Mouse (Mus musculus) left cerebral cortex, adult 11 months (tissue): ENCODE results near the gene Exph5.

Experiments
- DNase-seq: peaks from one replicate; pipeline ENCODE4 v3.0.0; 2022; ENCODE audit warnings: low spot score

The Exph5 gene

DNA sequence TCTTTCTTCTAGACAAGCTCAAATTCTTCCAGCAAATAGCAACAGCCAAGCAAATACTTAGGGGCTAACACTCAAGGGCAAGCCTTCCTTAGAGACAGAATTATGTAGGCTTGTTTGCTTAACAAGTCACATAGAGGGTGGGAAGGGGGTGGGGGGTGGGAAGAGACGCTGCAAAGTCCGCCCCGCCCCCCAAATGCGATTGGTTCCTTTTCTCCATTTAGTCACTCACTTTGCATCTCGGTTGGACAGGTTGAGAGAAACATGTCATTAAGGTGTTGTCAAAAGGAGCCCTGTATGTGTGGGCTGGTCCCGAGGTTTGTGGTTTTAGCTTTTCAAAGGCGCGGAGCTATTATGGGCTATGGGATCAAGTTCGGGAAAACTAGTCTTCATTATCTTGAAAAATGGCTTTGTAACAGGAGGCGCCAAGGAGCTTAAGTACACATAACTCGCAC is at the start of gene Exph5:
Exph5 (plus strand) TSS at position 402 of the 452 bp plus-strand sequence.
- peak; percentile 32 for DNase-seq

DNA sequence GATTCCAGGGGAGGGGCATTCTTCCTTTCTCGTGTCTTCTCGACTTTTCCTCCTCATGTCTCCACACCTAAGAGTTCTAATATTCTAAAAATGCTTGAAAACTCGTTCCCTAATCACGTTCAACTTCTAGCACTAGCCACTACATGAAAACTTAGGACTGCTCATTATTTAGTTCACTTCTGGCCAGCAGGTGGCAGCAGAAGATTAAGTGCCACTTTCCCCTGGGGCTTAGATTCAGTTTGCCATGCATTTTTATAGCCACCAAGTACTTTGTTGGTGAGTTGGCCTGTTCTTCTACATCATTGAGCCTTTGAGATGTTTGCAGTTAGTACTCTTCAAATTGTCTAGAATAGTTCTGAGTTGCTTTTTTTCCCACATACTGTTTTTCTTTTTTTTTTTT is 47.1 kb upstream of the Exph5 start:
- peak; percentile 58 for DNase-seq

DNA sequence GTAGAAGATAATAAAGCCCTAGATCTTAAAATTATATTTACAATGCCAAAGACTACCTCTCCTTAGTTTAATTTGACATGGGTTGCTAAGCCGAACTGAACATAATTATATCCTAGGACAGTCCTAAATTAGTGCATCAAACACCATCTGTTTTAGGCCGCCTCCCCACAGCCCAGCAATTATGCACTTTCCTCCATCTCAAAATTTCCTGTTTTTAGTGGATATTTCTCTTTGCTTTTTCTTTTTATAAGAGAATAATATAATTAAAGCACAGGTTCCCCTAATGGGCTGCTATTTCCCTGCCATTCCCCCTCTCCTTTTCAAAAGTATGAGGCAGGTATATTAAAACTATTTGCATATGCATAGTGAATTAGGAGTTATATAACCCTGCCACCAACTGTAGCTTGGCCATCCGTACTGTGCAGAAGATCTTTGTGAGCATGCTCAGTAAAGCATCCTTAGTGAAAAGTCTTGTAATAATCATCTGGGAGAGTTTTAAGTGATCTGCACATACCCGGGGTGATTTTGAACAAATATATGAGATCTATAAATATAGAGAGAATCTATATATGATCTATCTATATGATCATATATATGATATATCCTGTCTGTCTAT is 44.7 kb upstream of the Exph5 start:
- DNase-seq, result no peak

DNA sequence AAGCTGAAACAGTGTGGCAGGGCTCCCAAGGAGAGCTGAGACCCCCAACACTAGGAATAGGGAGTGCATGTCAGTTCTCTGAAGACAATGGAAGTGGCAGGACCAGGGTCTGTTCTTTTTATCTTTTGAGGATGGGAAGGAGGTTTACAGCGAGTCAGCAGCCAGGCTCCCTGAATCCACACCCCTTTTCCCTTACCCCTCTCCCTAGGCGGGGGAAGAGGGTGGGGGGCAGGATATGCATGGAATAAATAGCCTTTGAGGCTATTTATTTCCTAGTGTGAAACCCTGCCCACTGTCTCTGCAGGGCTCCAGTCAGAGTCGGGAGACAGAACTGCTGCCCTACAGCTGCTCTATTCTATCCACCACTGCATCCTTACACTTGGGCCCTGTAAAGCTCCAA is 43.7 kb upstream of the Exph5 start:
- no peak for DNase-seq

DNA sequence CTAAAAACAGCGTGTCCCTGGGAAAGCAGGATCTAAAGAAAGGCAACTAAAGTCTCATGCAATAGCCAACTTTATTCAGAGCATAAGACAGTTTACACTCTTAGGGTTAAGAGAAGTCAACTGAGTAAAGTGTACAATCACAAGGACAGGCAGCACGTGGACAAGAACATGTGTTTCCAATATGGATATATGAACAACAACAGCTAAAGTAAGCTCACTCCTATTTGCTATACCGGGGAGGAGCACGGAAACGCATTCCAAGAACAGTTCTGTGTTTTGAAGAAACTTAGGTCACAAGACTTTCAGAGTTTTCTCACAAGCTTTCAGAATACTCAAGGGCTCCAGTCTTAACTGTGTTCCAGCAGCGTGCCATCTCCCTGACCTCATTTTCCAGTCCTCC is 43.3 kb upstream of the Exph5 start:
- DNase-seq, result no peak

DNA sequence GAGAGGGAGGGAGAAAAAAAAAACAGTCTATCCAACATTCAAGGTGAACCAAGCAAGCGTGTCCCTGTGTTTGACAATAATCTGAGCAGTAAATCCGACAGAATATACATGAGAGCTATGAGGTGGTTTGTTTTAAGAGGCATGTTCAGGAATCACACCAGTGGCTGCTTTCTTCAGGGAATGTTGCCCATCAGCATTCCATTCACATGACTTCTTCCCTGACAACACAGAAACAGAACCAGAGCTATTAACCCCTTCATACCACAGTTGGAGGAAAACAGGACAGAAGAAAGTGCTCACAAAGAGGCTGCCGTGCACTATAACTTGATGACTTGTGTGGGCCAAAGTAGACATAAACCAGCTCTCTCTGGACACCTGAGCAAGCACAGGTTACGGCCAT is 37.1 kb upstream of the Exph5 start:
- no peak for DNase-seq

DNA sequence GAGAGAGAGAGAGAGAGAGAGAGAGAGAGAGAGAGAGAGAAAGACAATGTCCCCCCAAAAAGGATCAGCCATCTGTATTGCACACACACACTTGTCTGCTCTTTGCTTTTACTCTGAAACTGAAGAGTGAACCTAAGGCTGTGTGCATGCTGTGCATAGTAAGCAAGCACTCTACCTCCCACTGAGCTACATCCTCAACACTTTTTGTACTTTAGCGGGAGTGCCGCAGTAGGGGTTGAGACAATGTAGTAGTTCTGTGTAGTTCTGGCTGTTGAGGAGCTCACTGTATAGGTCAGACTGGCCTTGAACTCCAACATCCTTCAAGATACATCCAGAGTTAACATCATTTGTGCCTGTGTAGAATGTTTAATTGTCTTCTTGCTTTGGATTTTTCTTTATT is 35.9 kb upstream of the Exph5 start:
- DNase-seq, result no peak

DNA sequence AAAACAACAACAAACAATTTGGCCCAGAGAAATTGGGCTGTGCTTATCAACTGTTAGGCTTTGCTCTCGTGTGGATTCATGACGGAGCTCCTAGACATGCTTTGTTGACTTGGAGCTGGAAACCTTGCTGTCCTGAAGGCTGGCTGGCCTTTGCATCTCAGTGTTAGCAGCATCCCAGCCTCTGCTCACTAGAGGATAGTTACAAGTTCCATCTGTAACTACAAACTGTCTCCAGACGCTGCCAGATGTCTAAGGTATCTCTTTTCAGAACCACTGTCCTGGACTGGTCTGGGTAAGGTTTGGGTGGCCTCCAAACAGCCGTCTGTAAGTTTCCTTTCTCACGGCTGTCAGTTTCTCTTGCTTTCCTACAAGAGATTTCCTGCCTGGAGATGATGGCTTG is 33.4 kb upstream of the Exph5 start:
- no peak for DNase-seq

DNA sequence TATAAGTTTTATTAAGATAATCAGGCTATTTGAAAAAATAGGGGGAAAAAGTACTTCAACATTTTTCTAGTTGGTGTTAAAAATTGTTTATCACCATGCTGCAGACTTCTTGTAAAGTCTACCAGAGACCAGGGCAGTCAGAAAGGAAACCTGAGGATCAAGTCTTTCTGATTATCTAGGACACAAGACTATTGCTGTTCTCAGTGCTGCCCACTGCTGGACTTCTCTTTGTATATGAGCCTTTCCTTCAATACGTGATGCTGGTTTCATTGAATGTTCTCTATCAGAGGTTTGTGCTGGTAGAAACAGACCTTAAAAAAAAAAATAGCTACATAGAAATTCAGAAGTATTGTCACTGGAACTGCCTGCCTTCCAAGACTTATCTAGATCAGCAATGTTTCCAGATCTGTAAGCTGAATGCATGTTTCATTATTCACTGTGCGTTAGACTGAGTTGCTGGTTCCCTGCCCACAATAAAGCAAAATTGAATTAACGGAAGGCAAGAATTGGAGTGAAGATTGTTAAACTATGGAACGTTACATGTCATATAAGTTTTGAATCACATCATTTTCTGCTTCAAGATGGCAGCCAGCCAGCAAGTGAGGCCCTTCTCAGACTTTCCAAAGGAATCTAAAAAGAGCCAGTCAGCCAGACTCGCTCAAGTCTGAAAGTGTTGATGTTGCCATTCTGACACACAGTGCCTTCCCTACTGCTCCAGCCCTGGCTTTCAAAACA is 32.6 kb upstream of the Exph5 start:
- no peak for DNase-seq

DNA sequence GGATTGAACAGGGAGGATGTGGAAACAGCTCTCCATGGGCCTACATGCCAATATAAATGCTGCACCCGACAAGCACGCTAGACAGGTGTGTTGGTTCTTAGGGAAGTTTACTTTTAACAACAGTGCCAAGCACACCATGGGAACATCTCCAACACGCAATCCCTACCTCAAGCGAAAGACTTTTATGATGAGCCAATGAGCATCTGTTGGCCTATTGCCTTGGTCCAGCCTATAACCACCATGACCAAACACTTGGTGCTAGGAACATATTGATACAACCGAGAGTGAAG is 32.1 kb upstream of the Exph5 start:
- no peak for DNase-seq

DNA sequence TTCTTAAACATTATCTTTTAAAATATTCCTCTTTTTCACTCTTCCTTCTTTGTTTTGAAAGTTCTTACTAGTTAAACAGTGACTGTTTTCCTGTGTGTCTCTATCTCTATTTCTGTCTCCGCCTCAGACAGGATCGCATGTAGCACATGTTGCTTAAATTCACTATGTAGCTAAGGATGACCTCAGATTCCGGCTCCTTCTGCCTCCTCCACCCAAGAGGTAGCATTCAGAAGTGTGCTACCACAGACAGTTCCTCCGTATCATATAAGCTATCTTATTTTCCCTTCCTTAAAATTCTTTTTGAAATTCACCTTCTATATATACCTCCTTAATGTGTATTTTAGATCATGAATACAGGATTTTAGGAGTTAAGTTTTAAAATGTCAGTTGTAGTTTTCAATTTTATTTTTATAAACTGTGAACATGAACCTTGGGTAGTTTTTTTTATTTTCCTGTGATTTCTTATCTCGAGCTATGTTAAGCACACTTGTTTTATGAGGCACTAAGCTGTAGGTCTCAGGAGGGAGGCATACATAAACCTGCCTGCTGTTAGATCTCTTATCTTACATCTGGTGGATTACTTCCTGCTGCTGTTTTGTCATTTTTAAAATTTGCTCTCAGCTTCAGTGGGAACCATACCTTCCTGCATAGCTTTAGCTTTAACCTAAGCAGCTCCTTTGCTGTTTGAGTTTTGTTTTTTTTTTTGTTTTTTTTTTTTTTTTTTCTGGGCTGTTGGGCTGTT is 30.0 kb upstream of the Exph5 start:
- no peak for DNase-seq

DNA sequence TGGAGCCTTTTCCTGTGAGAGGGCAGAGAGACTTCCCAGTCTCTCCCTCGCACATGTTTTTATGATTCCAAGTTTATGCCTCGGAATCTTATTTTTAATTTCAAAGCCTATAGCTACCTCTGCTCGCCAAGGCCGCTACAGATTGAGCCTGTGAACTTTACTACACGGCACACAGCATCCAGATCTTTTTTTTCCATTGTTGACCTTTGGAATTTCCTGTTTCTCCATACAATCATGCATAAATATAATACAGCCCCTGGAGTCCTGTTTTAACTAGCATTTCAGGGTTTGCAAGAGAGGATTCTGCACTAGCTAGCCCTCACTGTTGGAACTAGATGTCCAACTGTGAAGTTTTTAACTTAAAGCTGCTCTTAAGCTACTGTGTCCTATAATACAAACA is 29.3 kb upstream of the Exph5 start:
- no peak for DNase-seq

DNA sequence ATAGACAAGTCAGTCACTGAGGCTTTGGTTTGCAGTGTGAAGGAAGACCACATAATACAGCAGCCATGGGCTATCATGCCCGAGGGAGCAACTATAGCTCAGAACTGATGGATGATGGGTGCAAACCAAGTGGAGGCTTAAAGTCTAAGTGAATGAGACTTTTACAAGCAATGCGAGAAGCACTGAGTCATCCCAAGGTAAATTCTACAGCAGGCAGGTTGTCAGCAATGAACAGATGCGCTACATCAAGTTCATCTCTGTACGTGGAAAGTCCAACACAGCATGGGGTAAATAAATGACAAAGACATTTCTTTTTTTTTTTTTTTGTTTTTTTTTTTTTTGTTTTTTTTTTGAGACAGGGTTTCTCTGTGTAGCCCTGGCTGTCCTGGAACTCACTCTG is 28.8 kb upstream of the Exph5 start:
- no peak for DNase-seq

DNA sequence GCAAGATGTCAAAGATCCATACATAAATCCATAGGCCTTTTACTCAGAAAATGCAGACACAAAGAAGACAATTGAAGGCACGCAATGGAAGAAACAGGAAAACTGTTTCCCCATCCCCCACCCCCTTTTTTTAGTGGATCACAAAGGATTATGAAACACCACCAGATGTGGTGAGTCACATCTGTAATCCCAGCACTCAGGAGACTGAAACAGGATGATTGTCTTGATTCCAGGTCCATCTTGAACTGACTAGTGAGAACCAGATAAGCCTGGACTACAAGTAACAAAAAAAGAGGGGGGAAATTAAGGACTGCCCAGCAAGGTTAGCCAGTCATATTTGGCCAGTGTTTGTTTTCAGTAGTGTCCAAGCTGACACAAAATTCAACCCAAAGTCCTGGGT is 25.1 kb upstream of the Exph5 start:
- no peak for DNase-seq

DNA sequence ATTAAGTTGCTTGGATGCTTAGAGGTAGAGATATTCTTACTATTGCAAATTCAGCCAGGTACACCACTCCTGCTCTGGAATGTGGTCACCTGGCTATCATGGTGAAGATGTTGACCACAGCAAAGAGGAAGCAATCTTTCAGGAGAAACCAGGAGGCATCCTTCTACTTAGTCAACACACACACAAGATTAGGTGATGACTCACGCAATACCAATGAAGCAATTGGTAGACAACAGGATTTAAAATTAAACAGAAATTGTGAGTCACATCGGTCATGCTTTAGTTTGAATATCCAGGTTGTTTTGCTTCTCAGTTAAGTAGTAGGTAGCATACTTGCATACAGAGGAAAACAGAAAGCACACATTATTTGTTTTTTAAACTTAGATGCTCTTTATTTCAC is 22.5 kb upstream of the Exph5 start:
- no peak for DNase-seq

DNA sequence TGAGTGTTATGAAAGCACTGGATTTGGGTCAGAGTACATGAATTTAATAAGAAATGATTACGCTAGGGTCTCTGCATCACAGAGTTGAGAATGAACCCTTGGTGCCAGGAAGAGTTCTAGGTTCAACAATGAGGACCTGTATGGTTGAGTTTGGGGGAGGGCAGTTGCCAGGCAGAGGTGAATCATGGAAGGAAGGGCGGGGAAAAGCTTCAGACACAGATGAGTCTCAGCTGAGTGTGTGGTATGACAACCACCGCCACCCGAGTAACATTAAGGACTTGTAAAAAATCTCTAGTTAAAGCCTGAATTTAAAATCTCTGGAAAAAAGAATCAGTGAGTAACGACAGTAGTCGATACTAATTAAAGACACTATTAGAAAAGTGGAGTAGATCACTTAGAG is 14.7 kb upstream of the Exph5 start:
- DNase-seq, result no peak

DNA sequence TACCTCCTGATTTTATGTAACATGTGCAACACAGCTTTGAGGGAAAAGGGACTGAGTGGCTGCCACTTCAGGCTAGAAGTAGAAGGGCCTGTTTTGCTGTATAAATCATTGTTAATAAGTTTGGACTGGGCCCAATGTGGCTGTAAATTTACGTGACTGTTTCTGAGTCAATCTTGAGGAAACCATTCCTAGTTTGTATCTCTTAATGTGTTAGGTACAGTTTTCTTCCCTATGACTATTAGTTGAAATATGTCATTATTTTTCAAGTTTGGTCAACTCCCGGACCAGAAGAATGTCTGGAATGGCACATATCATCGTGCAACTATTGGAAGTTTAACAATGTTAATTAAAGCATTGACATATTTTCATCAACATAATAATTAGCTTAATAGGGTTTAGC is 11.5 kb upstream of the Exph5 start:
- DNase-seq, result no peak

DNA sequence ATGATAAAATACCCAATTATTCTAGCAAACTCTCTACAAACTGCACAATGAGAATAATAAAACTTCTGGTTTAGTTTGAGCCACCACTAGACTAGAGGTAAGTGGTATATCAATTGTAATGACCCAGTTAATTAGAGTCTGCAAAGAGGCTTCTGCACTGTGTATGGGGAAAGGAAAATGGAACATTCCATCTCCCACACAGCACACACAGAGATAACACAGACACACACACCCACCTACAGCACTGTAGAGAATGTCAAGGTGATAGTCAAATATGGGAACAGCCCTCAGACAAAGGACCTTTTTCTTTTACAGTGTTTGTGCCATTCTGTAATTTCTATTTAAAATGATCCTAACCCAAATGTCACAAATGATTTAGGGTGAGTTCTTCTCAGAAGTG is 8.6 kb upstream of the Exph5 start:
- DNase-seq, result no peak

DNA sequence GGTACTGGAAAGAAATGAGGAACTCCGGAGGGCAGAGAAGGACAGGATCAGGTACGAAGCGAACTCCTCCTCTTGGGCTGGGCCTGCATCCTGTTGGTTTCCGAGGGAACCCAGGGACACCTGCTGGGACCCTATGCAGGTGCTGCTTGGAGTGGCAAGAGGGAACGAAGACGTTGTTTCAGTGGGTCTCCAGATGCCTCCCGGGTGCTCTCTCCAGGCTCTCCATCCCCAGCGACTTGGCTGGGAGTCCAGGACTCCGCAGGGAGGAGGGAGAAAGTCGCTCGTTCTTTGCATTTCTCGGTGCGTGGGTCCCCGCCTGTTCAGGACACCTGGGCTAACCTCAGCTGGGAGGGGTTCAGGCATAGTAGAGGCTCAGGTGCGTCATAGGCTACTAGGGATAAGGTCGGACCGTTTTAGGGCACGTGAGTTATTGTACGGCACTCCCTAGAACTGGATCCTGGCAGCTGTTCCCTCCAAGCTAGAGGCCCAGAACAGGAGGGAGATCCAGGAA is 386 bp downstream of the Exph5 start:
- no peak for DNase-seq

DNA sequence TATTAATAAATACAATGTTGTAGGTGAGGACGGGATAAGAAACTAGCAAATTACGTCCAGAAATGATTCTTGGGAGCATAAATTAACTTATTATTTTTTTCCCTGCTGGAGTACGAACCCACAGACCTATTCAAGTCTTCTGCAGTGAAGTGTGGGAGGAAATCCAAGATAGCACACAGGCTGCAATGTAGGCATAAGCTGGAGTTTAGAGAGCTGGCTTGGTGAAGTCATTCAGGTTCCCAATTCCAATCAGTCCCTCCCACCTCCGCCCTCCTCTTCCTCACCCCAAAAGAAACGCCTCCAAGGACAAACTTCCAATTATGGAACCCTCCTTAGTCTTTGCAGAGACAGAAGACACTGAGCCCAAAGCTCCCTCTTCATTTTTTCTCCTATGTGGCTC is 945 bp downstream of the Exph5 start:
- DNase-seq, result no peak

DNA sequence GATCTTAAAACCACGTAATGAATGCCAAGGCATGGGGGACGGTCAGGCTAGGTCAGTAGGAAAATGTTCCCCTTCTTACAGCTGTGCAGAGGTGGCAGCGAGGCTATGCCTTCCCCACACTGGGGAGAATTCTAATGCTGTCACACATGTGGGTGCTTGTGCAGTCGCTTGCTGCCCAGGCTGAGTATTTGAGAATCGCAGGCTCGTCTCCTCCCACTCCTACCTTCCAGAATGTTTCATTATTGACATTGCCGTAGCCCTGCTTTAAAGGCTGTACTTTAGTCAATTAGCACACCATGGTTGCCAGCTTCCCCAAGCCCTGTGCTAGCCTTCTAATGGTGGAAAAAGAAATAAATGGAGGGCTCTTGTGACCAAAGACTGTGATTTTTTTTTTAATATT is 6.4 kb downstream of the Exph5 start:
- no peak for DNase-seq

DNA sequence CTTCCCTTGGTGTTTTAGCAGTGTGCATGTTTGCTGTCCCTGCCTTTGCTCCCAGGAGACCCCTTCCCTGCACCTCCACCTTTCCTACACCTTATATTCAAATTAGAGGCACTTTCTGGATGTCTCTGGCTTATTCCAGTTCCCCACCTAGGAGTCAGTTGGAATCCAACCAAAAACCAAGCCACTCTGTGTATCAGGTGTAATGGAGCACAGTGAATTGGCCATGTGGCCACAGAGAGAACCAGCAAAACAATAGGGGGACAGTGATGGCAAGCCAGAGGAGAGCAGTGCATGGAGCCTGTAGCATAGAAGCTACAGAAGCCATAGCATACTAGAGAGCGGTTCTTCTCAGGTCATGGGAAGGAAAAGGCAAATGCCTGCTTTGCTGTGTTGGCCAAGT is 11.5 kb downstream of the Exph5 start:
- DNase-seq, result no peak

DNA sequence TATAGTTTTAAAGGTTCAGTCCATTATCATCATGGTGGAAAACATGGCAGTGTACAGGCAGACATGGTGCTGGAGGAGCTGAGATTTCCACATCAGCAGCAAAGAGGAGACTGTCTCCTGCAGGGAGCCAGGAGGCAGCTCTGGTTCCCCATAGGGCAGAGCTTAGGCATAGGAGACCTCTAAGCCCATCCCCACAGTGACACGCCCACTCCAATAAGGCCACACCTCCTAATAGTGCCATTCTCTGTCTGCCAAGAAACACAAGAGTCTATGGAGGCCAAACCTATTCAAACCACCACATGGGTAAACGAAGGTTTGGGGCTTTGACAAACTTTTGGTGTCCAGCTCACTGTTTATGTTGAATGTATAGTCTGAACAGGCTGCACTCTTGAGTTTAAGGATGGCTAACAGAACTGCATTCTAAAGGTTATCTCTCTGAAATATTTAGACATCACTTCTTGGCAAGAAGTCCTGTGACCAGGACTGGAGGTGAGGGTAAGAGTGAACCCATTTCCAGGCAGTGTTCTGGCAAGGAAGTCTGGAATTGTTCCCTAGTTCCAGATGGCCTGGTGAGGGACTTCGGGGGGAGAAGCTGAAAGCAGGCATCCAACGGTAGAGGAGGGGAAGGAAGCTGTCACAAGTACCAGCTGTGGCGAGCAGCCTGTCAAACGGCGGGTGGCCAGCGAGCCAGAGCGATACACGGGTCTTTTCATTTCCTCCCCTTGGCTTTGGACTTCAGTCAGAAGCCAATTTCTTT is 19.6 kb downstream of the Exph5 start:
- DNase-seq, result no peak
